Mouse (Mus musculus): ENCODE measurements around the gene Idh2.

GRCm38 (mm10) chr7:80062083-80062826, 52.9 kb downstream of the Idh2 start:
- TF ChIP-seq POLR2A (IDR thresholded peaks at IDR 0.05; ENCODE audit: borderline replicate concordance, control insufficient read depth, low read depth, low read length) (no peak), CTCF (IDR thresholded peaks at IDR 0.05; ENCODE audit: control insufficient read depth, insufficient read depth, low read length) (no peak)
